Mouse (Mus musculus) kidney, postnatal 4 days (tissue): ENCODE measurements around the gene Cyp11a1.

ENCODE experiments used
- DNase-seq, 2 experiments: peaks; one replicate each; pipeline ENCODE4 v3.0.0; 2021; ENCODE audit warnings: mixed read lengths in 2 of 2

The Cyp11a1 gene

DNA sequence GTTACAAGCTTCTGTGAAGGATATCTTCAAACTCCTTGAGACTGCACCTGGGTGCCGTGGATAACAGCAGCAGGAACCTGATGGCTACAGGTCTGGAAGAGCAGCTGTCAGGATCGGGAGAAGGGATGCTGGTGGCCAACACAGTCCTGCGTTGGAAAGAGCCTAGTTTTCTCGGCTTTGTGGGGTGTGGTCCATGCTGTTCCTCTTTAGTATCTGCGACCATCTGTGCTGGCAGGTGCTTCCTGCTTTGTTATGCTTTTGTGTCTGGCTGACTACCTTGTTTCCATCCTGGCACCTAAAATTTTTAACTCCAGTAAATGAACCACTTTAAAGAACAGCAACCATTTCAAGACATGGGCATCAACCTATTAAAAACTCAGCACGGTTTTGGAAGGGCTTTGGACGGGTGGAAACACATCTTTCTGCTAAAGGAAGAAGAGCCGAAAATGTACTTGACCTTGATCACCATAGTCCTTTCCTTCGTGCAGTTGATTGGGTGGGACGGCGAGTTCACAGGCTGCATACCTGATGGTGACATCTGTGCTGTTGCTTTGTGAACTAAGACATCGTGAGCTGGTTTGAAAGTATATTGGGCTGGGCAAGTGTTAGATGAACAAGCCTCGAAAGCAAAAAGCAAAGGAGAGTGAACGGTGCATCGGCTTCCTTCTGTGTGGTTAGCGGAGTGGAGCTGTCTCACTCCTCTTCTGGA lies at the start of gene Cyp11a1:
Gene Cyp11a1, plus strand, starts transcription at position 659 of the 709 bp plus-strand sequence.
- no peak for DNase-seq

DNA sequence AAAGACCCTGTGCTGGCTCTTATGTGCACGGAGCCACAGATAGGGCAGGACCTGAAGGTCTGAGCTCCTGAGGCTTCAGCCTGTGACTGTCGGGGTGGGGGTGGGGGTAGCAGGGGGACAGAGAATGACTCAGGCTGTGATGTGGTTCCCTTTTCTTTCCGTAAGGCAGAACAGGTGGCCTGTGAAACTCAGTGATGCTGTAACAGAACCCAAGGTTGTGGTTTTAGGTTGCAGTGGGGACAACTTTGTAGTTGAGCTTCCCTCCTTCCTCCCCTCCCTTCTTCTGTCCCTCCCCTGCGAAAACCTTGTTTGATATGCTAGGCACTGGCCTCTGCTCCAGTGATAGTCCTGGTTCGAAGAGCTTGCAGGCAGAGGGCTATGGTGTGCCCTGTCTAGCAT lies 49.4 kb upstream of the Cyp11a1 start:
- DNase-seq = no peak

DNA sequence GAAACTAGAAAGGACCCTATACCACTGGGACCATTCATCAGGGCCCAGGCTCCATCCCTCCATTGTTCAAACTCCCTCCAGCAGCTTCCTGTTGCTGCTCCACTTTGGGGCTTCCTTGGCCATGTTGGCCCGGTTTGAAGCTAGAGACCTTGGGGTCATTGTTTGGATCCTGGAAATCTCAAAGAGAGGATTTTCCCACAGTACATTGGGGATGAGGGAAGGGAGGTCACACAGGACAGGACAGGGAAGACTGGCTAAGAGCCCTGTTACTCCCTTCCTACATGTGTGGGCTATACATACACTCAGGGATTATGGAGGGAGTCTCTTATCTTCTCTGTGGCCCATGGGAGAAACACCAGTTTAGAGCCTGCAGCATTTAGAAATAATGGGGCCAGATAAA lies 47.6 kb upstream of the Cyp11a1 start:
- no peak for DNase-seq

DNA sequence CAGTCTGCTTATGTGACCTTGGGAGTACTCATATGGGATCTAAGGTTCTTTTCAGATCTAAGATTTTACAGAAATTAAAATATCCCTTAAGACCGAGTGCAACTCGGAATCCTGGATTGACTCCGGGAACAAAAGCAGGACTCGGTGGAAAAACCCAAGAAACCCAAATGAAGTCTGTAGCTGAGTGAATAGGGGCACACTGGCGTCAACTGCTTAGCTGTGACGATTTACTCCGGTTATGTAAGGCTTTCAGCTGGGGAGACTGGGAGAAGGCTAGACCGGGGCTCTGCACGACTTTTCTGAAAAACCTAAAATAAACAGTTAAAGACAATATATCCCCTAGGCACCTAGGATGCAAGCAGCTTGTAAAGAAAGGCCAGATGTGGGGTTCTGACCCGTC lies 46.8 kb upstream of the Cyp11a1 start:
- DNase-seq = no peak

DNA sequence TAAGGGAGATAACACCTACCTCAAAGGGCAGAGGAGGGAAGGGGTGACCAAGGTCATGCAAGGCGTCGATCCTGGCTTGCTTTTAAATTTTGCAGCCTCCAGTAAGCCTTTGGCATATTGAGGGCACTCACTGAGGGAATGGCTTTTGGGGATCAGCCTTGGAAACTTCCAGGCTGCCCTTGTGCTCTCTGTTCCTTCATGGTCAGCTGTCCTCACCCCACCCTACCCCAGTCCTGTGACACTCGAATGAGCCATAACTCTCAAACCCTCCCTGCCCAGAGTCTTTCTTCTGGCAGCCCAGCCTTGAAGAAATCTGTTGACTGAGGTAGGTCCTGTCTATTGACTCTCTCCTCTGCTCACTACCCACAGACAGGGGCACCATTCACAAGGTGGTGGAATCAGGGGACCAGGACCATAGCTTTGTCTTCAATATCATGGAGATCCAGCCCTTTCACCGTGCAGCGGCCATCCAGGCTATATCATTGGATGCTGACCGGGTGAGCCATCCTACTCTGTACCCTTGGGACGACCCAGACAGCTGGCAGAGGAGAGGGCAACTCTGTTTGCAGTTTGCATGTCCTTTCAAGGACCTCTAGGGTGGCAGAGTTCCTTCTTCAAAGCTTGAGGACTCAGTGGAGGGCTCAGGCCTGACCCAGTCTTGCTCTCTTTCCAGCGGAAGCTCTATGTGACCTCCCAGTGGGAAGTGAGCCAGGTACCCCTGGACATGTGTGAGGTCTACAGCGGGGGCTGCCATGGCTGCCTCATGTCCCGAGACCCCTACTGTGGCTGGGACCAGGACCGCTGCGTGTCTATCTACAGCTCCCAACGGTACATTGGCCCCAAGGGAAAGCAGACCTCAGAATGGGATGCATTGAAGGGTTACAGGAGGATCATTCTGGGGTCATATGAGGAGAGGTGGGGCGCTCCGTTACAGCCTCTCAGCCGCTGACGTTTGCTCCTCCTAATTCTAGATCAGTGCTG lies 46.0 kb upstream of the Cyp11a1 start:
- DNase-seq = no peak

DNA sequence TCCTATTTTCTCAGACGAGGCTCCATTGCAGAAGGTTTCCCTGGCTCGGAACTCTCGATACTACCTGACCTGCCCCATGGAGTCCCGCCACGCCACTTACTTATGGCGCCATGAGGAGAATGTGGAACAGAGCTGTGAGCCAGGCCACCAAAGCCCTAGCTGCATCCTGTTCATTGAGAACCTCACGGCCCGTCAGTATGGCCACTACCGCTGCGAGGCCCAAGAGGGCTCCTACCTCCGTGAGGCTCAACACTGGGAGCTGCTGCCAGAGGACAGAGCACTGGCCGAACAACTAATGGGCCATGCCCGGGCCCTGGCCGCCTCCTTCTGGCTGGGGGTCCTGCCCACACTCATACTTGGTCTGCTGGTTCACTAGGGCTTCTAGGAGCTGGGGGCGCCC lies 45.0 kb upstream of the Cyp11a1 start:
- DNase-seq = no peak

DNA sequence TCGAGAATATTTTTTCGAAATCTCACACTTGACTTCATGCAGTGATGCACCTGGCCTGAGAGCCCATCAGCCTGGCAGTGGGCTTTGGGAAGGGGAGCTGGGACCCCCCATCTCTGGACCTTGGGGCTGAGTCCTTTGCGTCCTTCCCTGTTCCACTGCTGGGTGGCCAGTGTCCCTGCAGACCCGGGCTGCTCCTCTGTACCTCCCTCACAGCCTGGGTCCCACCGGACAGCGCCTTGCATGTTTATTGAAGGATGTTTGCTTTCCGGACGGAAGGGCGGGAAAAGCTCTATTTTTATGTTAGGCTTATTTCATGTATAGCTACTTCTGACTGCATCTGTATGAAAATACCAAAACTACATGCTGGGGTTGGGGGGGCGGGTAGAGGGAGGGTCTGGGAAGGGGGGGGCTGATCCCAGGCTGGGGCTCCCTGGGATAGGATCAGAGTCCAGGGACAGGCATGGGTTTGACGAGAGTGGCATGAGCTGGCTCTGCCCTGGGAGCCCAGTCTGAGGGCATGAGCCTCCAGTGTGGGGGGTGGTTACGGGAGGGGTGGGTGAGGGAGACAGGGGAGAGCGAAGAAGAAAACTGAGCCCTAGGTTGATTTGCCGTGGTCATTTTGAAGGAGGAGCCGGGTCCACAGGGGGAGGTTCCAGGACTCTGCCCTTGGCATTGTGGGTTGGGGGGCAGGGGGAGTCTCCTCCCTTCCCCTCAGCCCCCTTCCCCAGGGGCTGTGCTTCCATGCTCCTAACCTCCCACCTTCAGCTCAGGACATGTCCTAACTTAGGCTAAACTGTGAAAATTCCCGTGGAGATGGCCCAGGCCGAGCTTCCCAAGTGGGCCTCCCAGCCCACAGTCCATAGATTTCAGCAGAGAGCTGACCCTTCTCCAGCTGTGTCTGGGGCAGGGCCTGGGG lies 44.1 kb upstream of the Cyp11a1 start:
- DNase-seq = peak in 1 of 2 experiments; percentile 36

DNA sequence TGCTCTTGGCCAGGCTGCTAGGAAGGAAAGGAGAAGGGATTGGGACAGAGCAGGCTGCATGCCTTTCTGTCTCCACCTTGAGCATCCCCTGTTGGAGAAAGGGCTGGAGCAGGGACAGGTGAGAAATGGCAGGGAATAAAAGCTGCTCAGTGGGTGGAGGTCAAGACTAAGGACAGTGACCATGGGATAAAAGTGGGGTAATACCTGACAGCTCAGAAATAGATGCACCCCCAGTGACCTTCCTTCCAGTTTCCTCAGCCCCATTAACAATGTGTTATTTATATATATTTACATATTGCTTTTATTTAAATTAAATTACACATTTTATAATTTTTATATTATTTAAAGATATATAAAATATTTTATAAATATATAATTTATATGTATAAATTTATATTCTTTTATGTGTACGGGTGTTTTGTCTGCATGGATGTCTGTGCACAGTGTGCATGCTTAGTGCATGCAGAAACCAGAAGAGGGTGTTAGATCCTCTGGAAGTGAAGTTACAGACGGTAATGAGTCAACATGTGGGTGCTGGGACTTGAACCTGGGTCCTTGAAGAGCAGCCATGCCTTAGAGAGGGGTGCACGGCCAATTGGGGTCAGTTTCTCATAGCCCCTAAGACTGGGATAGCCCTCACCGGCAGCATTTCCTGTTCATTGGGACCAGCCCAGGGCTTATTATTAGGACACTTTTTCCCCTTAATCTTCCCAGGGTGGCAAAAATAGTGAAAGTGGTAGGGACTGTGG lies 42.8 kb upstream of the Cyp11a1 start:
- DNase-seq = no peak

DNA sequence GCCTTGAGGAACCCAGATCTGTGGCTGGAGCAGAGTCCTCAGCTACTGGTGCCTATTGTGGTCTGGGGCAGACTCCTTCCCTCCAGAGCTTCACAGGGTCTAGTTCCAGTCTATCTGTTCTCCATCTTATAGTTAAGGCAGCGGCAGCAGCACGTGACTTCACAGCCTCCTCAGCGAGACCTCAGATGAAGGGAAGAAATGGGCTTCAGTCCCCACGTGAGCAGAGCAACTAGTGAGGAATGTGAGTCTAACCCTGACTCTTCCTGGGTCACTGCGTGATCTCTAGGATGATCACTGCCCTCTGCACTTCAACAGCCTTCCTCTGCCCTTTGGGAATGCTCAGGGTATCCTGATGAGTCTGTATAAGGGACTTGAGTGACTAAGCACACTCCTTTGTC lies 42.2 kb upstream of the Cyp11a1 start:
- no peak for DNase-seq

DNA sequence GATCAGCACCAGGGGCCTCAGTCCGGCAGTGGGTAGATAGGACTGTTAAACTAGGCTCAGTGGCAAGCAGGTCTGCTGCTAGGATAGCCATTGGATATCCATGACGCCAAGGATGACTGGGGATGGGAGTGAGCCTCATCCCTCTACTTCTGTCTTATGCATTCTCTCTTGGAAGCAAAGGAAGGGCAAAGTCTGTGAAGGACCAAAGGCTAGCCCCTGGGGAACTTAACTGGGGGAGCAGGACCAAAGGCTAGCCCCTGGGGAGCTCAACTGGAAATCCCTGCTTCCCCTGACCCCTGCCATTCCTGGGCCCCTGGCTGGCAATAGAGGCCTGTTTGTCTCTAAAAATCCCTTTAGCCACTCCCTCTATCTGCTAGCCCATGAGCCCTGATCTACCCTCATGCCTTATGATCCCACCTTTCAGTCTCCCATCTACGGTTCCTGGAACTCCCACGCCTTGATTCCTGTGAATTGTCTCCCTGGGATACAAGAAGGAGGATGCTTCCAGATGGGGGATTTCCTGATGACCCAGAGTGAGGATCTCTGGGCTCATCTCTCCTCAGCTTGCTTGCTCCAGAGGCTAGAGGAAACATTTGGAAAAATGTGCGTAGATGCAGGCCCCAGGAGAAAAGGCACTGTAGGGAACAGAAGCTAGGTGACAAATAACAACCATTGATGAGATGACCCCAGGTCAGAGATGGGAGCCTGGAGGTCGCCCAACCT lies 41.5 kb upstream of the Cyp11a1 start:
- no peak for DNase-seq

DNA sequence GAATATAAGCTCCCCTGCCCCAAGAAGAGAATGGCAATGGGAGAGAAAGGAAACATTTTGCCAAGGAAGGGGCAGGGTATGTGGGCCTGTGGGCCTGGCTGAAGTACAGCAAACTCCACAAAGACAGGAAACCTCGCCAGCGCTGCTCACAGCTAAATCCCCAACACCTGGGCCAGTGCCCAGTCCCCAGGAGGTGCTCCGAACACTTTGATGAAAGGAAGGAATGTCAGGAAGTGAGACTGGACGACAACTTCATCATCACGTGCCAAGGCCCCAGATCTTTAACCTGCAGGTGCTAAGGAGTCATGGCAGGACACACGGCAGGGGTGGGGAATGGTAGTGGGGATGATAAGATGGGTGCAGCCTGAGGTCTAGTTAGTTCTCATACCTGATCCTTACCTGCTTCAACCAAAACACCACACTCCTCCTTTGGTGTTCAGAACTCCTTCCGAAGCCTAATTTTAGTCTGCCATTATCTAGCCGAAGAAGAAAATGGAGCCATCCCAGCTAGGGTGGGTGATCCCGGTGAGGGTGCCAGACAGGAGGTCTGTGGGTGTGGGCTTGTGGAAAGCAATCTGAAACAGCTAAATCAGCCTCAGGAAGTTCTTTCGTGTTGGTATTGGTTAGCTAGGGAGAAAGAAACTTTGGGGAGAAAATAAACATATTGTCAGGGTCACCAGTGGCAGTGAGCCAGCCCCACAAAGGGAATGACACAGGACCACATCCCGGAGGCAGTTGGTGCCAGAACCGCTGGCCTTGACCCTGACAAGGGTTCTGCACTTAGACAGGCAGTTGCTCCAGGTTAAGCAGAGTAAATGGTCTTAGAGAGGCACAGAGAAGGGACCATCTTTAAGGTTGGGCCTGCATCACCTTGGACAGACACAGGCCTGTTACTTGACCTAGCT lies 40.7 kb upstream of the Cyp11a1 start:
- DNase-seq = no peak

DNA sequence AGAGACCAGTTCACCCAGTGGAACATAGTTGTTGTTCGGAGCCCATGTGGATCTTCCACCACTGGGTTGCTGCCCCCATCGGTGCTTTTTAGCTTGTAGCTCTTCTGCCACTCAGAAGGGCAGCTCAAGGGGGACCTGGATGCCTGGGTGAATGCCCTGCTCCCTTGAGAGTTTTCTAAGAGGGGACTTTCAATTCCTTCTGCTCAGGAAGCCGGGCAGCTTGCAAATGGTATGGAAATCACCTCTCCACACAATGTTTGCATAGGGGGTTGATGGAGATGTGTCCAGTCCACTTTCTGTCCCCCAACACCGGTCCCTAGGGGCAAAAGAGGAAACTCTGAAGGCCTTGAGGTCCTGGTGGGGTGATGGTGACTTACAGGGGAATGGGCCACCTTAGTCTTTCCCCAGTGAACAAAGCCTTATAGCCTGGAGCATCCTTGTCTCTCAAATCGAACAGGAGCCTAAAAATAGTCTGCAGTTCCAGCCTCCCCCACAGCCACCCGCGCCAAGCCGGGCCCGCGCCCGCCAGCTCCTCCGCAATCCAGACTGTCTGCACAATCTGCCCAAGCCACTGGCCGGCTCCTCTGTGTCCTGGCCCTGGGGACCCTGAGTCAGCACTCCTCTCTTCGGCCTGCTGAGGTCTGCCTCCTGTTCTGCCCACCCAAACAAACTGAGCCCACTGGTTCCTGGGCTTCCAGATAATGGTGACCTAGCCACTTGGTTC lies 38.8 kb upstream of the Cyp11a1 start:
- DNase-seq = peak; percentile 54 to 68

DNA sequence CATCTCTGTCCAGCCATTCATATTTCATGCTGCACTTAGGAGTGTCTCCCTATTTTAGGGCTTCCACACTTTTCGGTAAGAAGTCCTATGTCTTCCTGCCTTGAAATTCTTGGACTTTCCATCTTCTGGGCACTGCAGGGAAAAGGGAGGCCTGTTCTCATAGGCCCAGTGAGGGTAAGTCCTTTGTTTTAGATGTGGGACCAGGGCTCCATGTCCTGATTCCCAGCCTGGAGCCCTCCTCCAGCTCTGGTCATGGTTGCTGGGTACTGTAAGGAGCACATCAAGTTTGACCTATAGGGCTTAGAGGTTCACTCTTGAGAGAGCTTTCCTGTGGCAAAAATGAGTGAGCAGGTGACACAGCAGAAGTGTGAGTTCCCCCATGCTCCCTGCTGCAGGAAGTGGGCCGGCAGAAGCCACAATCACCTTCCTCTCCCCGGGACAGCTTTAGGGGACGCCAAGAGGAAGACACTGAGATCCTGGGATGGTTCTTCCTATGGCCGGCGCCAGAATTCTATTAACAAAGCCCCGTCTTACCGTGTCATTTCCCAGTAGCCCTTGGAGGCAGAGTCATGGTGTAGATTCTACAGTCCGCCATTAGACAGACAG lies 37.9 kb upstream of the Cyp11a1 start:
- DNase-seq = no peak

DNA sequence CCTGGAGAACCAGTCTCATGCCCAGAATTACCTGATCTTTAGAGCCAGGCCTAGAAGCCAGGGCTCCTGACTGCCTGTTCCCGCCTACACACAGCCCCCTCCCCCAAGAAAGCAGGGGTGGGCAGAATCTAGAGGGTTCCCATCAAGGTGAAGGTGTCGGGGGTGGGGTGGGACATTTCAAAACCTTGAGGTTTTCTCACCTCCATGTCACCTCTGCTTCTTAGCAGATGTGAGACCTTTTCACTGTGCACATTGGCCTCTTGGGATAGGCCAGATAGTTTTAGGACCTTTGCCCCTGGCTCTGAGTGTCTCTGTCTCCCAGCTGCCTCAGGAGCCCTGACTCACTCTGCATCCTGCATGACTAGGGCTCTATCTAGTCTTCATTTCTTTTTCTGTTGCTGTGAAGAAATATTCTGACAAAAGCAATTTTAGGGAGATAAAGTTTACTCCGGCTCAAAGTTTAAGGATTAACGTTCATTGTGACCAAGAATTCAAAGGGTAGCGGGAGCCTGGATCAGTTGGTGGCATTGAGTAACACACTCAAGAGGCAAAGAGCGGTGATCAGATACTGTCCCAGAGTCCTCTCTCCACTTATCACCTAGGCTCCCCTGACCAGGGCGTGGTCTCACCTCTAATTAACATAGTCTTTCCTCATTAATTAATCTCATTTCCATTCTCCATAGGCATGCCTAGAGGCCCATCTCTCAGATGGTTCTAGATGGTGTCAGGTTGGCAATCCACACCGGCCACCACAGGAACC lies 37.2 kb upstream of the Cyp11a1 start:
- no peak for DNase-seq

DNA sequence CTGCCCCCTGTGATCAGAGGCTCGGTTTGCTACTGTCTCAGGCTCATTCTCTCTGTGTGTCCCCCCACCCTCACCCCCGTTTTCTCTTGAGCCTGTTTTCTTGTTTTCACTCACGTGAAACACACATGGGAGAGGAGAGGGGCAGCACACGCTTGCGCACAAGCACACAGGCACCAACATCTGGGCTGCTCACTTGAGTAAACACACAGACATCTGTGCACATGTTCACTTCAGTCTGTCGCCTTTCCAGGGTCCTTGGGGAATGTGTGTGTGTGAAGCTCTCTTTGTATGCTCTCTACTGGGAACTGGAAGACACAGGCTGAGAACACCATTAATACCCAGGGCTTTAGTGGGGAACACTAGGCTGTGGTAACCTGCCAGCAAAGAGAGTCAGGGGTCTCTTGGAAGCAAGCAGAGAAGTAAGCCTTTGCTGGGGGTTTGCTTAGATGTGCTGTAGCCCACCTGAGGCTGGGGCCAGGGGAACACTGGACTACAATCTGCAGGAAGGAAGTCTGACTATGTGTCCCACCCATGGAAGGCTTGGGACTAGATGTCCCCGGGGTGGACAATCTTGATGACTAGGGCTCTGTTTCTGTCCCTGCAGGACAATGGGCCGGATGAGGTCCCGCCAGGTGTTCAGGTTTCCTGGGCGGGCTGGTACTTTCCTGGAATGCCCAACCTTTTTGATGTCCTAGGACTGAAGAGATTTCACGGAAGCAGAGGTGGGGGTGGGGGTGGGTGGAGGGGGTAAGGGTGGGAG lies 36.3 kb upstream of the Cyp11a1 start:
- no peak for DNase-seq

DNA sequence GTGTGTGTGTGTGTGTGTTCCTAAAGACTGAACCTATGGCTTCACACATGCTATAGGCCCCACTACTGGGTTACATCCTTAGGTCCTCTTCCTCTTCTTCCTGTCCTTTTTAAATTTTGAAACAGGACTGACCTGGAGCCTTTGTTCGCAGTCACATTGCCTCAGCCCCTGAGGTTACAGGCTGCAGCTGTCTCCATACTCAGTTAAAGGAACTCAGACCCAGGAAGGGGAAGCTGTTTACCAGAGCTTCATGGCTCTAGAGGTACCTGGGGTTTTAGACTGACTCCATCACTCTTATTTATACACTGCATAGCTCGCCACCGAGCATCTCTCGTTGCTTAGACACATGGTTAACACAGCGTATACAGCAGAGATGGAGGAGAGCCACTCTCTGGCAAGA lies 34.8 kb upstream of the Cyp11a1 start:
- no peak for DNase-seq

DNA sequence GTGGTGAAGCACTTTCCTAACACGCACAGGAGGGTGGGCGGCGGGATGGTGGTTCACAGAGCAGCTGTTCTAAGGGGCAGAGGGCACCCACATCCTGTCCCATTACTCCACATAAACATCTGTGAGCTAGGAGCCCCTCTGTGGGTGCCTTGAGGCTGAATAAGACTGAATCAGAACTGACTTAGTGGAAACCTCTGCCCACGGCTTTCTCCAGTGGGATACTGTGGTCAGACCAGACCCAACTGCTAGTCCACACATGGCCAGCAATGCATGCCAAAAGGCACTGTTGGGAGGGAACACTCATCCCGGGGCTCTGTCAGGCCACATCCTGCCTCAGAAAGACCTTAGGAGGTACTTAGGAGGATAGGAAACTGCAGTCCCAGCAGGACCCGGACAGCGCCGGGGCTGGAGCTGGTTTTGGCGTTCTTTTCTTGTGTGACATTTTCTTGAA lies 34.0 kb upstream of the Cyp11a1 start:
- DNase-seq = peak in 1 of 2 experiments; percentile 36
